19 mouse cellular contexts compared by ENCODE assay signal in the genomic region with DNA sequence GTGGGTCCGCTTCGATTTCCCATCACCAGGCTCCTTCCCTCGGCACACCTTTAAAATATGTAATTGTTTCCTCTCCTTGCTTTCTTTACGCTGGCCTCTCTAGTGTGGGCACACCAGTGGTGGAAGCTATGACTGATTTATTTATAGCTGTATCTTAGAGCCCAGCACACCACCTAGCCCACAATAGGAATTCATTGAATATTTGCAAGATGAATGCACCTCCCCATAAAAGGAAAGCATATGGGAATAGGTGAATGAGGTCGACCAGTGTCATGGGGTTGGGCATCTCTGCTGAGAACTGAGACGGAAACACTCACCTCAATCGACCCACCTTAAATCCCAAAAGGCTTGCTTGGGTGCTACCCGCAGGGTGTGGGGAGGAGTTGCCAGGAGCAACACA.
"Had no signal": no experiment of that assay in that cellular context is flagged by ENCODE, and none has a peak within 500 bp of the region (broad histone marks: within the 10 kb centered on the region; RNA-seq: fewer than 3 reads in every experiment).

No protein-coding gene starts in this region.

- H3K36me3 ChIP-seq: midbrain, embryonic 10.5 days; midbrain, embryonic 12.5 days; neural tube, embryonic 13.5 days; neural tube, embryonic 15.5 days had no signal

- H3K27me3 ChIP-seq: midbrain, embryonic 12.5 days; neural tube, embryonic 13.5 days; neural tube, embryonic 15.5 days had no signal

- H3K4me2 ChIP-seq: lung, embryonic 14.5 days; midbrain, embryonic 12.5 days; neural tube, embryonic 13.5 days; neural tube, embryonic 15.5 days had no signal

- H3K9ac ChIP-seq: lung, embryonic 14.5 days; midbrain, embryonic 12.5 days; neural tube, embryonic 13.5 days; neural tube, embryonic 15.5 days had no signal

- DNase-seq: lung, adult 18-20 months; lung, embryonic 14.5 days; lung, postnatal 10 days; lung, postnatal 4 days; midbrain, embryonic 14.5 days; retina, postnatal 1 day; right cerebral cortex, adult 18-20 months; right cerebral cortex, postnatal 25 days; right cerebral cortex, postnatal 4 days; spleen, adult 18-20 months; thymus, adult 18-20 months; thymus, postnatal 14 days; thymus, postnatal 4 days had no signal

- H3K4me3 ChIP-seq: midbrain, embryonic 10.5 days; midbrain, embryonic 12.5 days; myocyte; neural tube, embryonic 13.5 days; neural tube, embryonic 15.5 days had no signal

- ATAC-seq: midbrain, embryonic 16.5 days had no signal

- H3K9me3 ChIP-seq: midbrain, embryonic 10.5 days; midbrain, embryonic 12.5 days; neural tube, embryonic 13.5 days; neural tube, embryonic 15.5 days had no signal

- H3K4me1 ChIP-seq: midbrain, embryonic 10.5 days; midbrain, embryonic 12.5 days; neural tube, embryonic 13.5 days; neural tube, embryonic 15.5 days had no signal

- H3K27ac ChIP-seq: midbrain, embryonic 10.5 days; midbrain, embryonic 12.5 days; neural tube, embryonic 13.5 days; neural tube, embryonic 15.5 days had no signal
